Mouse (Mus musculus) heart, adult 2 months (tissue): ENCODE results near the gene Castor1.

ENCODE experiments used
- CTCF ChIP-seq: fragments of 200-600 bp; IDR thresholded peaks from 2 replicates; pipeline ENCODE4 v1.8.1; 2022; ENCODE audit warnings: antibody characterized with exemption, mild to moderate bottlenecking, moderate library complexity
- EP300 ChIP-seq: fragments of 200-500 bp; IDR thresholded peaks from 2 replicates; pipeline ENCODE4 v1.6.1; 2011; ENCODE audit warnings: low read depth, low read length, control low read depth; ENCODE audit not compliant: insufficient read depth
- POLR2A ChIP-seq: fragments of 200-500 bp; IDR thresholded peaks from 2 replicates; pipeline ENCODE4 v1.6.1; 2011; ENCODE audit warnings: mild to moderate bottlenecking, low read depth, low read length, control low read depth; ENCODE audit not compliant: insufficient read depth

DNA sequence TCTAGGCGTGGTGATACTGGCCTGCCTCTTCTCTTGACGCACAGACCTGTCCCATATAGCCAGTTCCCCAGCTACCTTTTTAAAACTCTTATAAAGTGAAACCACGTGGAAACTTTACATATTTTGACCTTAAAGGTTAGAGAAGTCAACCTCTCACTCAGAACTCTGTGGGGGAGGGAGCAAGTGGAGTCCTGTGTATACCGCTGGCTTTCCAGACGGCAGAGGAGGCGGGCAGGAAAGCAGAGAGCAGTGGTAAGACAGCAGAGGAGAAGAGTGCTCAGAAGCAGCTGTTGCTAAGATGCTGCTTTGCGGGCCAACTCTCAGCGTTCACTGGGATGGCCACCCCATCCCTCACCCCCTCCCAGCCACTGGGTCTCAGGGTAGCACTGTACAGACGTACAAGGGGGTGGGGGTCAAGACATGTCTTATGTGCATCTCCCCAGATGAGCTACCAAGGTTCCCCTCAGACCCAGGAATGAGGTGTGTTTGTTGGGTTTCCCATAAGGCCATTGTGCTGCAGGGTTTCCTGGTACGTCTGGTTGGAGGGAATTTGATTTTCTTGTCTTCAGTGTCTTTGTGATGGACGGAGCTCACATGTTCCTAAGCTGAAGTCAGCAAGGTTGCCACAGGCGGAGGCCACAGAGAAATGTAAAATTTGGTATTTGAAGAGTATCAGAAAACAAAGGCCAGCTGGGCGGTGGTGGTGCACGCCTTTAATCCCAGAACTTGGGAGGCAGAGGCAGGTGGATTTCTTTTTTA is 29.4 kb downstream of the Castor1 start:
- TF ChIP-seq EP300 (no peak), CTCF (no peak), POLR2A (no peak)
